Comparison of ENCODE assay signal across 9 mouse cellular contexts in genomic region chr10:39552351-39552814, GRCm38 (mm10).
DNase-seq lines count a peak whose midpoint lies in the region; ATAC-seq lines count a peak whose summit lies in the region.
"Had no signal": no experiment of that assay in that cellular context is flagged by ENCODE, and none has a peak within 500 bp of the region (broad histone marks: within the 10 kb centered on the region; RNA-seq: fewer than 3 reads in every experiment).

No protein-coding gene starts in this region.

- no peaks in the 10 kb centered on the region for H3K27me3 ChIP-seq in heart, embryonic 13.5 days (replicated peaks)
- no peaks in the 10 kb centered on the region for H3K27me3 ChIP-seq in forebrain, embryonic 16.5 days (replicated peaks; ENCODE audit: control insufficient read depth, insufficient read depth, low read length)
- H3K27me3 ChIP-seq in midbrain, embryonic 13.5 days = no peaks in the 10 kb centered on the region

- peak overlapping the region; percentile 38 for H3K4me2 ChIP-seq in heart, embryonic 13.5 days
- no peak overlapping the region for H3K4me2 ChIP-seq in forebrain, embryonic 16.5 days (ENCODE audit: low read length)
- H3K4me2 ChIP-seq in midbrain, embryonic 13.5 days (replicated peaks) = peak overlapping the region; percentile 15

- H3K27ac ChIP-seq in heart, embryonic 13.5 days (replicated peaks) = peak overlapping the region; percentile 55
- peak overlapping the region; percentile 56 for H3K27ac ChIP-seq in forebrain, embryonic 16.5 days (ENCODE audit: low read length)
- peak overlapping the region; percentile 97 for H3K27ac ChIP-seq in midbrain, embryonic 13.5 days

- peaks cover 9% of the 10 kb centered on the region for H3K36me3 ChIP-seq in heart, embryonic 13.5 days
- no peaks in the 10 kb centered on the region for H3K36me3 ChIP-seq in forebrain, embryonic 16.5 days (ENCODE audit: control insufficient read depth, insufficient read depth)
- H3K36me3 ChIP-seq in midbrain, embryonic 13.5 days = peaks cover 5% of the 10 kb centered on the region; the same call in 1 of the 2 replicates

- no peak overlapping the region for H3K4me3 ChIP-seq in heart, embryonic 13.5 days
- H3K4me3 ChIP-seq in forebrain, embryonic 16.5 days (replicated peaks; ENCODE audit: low read length) = no peak overlapping the region
- no peak overlapping the region for H3K4me3 ChIP-seq in midbrain, embryonic 13.5 days (replicated peaks)

- intact Hi-C loops in heart, postnatal 10 days (cut with DNase I) = no loop called here

- peak overlapping the region; percentile 34; the same call in 1 of the 2 replicates for H3K9ac ChIP-seq in heart, embryonic 13.5 days
- peak overlapping the region; percentile 4; the same call in 1 of the 2 replicates for H3K9ac ChIP-seq in forebrain, embryonic 16.5 days (replicated peaks; ENCODE audit: low read depth, low read length)
- H3K9ac ChIP-seq in midbrain, embryonic 13.5 days (replicated peaks) = peak overlapping the region; percentile 60

- DNase-seq in heart, postnatal 10 days = no peak
- peak; percentile 82 for DNase-seq in brain, adult 2 months (ENCODE audit: low read depth, low spot score)
- no peak for DNase-seq in urinary bladder, adult 2 months (ENCODE audit: low spot score)
- DNase-seq in frontal cortex, postnatal 36 days (ENCODE audit: low spot score in 2 of 2) = no peak
- DNase-seq in yolk sac, embryonic 10.5 days (ENCODE audit: low spot score) = no peak
- DNase-seq: kidney, postnatal 25 days had no signal

- H3K4me1 ChIP-seq in heart, embryonic 13.5 days = peaks cover 58% of the 10 kb centered on the region
- H3K4me1 ChIP-seq in forebrain, embryonic 16.5 days (replicated peaks; ENCODE audit: control insufficient read depth, insufficient read depth, low read length) = peaks cover 42% of the 10 kb centered on the region
- peaks cover 82% of the 10 kb centered on the region for H3K4me1 ChIP-seq in midbrain, embryonic 13.5 days (replicated peaks)

- H3K9me3 ChIP-seq in heart, embryonic 13.5 days = no peaks in the 10 kb centered on the region
- H3K9me3 ChIP-seq in forebrain, embryonic 16.5 days (ENCODE audit: control insufficient read depth, low read length) = no peaks in the 10 kb centered on the region
- no peaks in the 10 kb centered on the region for H3K9me3 ChIP-seq in midbrain, embryonic 13.5 days

- WGBS in heart, embryonic 13.5 days = 12% methylated on average over 6 of the region's 6 CpGs
- 3% methylated on average over 6 of the region's 6 CpGs for WGBS in forebrain, embryonic 16.5 days
- 1% methylated on average over 6 of the region's 6 CpGs for WGBS in midbrain, embryonic 13.5 days

- no peak for ATAC-seq in heart, embryonic 13.5 days (ENCODE audit: extremely low read depth, insufficient number of reproducible peaks, low FRiP score, low TSS enrichment)
- ATAC-seq in forebrain, embryonic 16.5 days = peak; percentile 75
- peak; percentile 81 for ATAC-seq in midbrain, embryonic 13.5 days

Comparison
In these comparisons a context has a peak if more than half of its experiments do, and no peak if none do; other contexts are left out.
1. H3K9ac ChIP-seq: peak in every context shown above with its lines; median percentile 60 in midbrain, embryonic 13.5 days; 34 in heart, embryonic 13.5 days; 4 in forebrain, embryonic 16.5 days.